Mouse (Mus musculus): Measurements from ENCODE around the gene Syngr1. TPM values are rescaled to one million over a fixed set of nuclear protein-coding genes. Genes with fewer than 3 reads are reported as not detected.

Gene Syngr1
- total and polyA plus RNA-seq, 3 experiments = 9.7 to 14.8 (median 11.3) TPM

DNA sequence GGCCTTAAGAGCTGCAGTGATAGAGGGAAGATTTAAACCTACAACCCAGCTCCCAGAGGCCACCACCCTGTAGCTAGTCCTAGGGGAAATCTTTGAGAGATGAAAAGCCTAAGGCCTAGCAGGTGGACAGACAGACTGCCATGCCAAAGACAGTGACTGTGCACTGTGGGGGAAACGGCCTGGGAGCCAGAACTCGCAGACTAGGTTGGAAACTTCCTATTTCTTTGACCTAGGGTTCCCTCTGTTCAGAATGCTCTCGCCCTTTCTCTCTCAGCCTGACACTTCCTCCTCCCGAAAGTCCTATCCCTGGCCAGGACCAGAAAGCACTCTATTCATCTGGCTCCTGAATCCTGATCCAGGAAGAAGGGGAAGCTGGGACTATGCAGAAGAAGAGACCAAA is 49.0 kb upstream of the Syngr1 start:
- Histone ChIP-seq H3K27ac (ENCODE audit: insufficient read depth, low read depth) (no peak overlapping the region), H3K36me3 (replicated peaks in 1 of 2; ENCODE audit: control insufficient read depth in 1 of 2, insufficient read depth in 1 of 2, low read length in 1 of 2) (no peaks in the 10 kb centered on the region), H3K9me3 (replicated peaks; ENCODE audit: low read length) (peaks cover 25% of the 10 kb centered on the region), H3K4me1 (ENCODE audit: control insufficient read depth in 1 of 2, insufficient read depth in 2 of 2) (peaks cover 7 to 16% of the 10 kb centered on the region in 2 experiments), H3K27me3 (replicated peaks) (peaks cover 53% of the 10 kb centered on the region), H3K79me2 (replicated peaks; ENCODE audit: control insufficient read depth, extremely low read depth, insufficient read depth, poor library complexity, severe bottlenecking) (no peaks in the 10 kb centered on the region), H3K9ac (ENCODE audit: insufficient read depth, low read depth) (no peak overlapping the region), H3K4me2 (ENCODE audit: insufficient read depth, low read depth, poor library complexity, severe bottlenecking) (no peak overlapping the region), H3K4me3 (replicated peaks in 1 of 3; ENCODE audit: low read depth in 2 of 3, low read length in 2 of 3, poor library complexity in 1 of 3) (no peak overlapping the region)
- dilution Hi-C loops (cut with MboI; ENCODE audit: extremely low pct_ligation_motif_present, extremely low pct_unique_long_range_greater_than_20kb, low sequenced_read_pairs) (no loop called here), in situ Hi-C loops (cut with MboI; ENCODE audit: low pct_ligation_motif_present, low pct_unique_long_range_greater_than_20kb, low sequenced_read_pairs) (no loop called here)
- DNase-seq (ENCODE audit: extremely low read depth) = no peak
- no peak for TF ChIP-seq MAX (IDR thresholded peaks at IDR 0.05; ENCODE audit: low read length)
- no peak for TF ChIP-seq ZC3H11A (IDR thresholded peaks at IDR 0.05; ENCODE audit: low read depth, low read length)
- no peak for TF ChIP-seq USF2 (conservative IDR thresholded peaks at IDR 0.05; ENCODE audit: low read depth, low read length)

DNA sequence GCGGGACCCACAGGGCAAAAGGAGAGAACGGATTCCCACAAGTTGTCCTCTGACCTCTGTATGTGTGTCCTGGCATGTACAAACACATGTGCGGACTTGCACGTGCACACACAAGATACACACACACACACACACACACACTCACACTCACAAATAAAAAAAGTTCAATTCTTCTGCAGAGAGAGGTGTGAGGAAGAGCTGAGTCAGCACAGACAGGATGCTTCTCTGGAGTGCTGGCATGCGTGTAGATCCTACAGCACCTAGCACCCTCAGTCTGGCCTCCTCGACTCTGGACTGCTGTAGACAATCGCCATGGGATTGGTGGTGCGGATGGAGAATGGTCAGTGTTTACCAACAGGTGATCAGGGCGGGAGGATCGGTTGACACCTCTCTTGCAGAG is 46.9 kb upstream of the Syngr1 start:
- dilution Hi-C loops (cut with MboI; ENCODE audit: extremely low pct_ligation_motif_present, extremely low pct_unique_long_range_greater_than_20kb, low sequenced_read_pairs) = no loop called here
- Histone ChIP-seq H3K36me3 (replicated peaks in 1 of 2; ENCODE audit: control insufficient read depth in 1 of 2, insufficient read depth in 1 of 2, low read length in 1 of 2) (no peaks in the 10 kb centered on the region), H3K9me3 (replicated peaks; ENCODE audit: low read length) (peaks cover 20% of the 10 kb centered on the region), H3K4me2 (ENCODE audit: insufficient read depth, low read depth, poor library complexity, severe bottlenecking) (no peak overlapping the region), H3K79me2 (replicated peaks; ENCODE audit: control insufficient read depth, extremely low read depth, insufficient read depth, poor library complexity, severe bottlenecking) (no peaks in the 10 kb centered on the region), H3K4me1 (ENCODE audit: control insufficient read depth in 1 of 2, insufficient read depth in 2 of 2) (peaks cover 0 to 4% of the 10 kb centered on the region in 2 experiments; a peak in 1 of 4 replicates), H3K27ac (ENCODE audit: insufficient read depth, low read depth) (no peak overlapping the region), H3K4me3 (replicated peaks in 1 of 3; ENCODE audit: low read depth in 2 of 3, low read length in 2 of 3, poor library complexity in 1 of 3) (no peak overlapping the region), H3K9ac (ENCODE audit: insufficient read depth, low read depth) (no peak overlapping the region), H3K27me3 (replicated peaks) (peaks cover 63% of the 10 kb centered on the region)
- in situ Hi-C loops (cut with MboI; ENCODE audit: low pct_ligation_motif_present, low pct_unique_long_range_greater_than_20kb, low sequenced_read_pairs) = no loop called here
- no peak for DNase-seq (ENCODE audit: extremely low read depth)
- TF ChIP-seq NRF1 (IDR thresholded peaks at IDR 0.05; ENCODE audit: low read depth, low read length) = no peak
- TF ChIP-seq ZNF384 (IDR thresholded peaks at IDR 0.05; ENCODE audit: low read depth, low read length) = no peak
- TF ChIP-seq USF2 (conservative IDR thresholded peaks at IDR 0.05; ENCODE audit: low read depth, low read length) = no peak
- no peak for TF ChIP-seq GABPA (IDR thresholded peaks at IDR 0.05; ENCODE audit: insufficient replicate concordance, low read depth, low read length)
- 0 out of 2 replicates have a peak, but pooled peaks have one; percentile 54 for TF ChIP-seq MAFK (IDR thresholded peaks at IDR 0.05; ENCODE audit: insufficient replicate concordance, low read length)

DNA sequence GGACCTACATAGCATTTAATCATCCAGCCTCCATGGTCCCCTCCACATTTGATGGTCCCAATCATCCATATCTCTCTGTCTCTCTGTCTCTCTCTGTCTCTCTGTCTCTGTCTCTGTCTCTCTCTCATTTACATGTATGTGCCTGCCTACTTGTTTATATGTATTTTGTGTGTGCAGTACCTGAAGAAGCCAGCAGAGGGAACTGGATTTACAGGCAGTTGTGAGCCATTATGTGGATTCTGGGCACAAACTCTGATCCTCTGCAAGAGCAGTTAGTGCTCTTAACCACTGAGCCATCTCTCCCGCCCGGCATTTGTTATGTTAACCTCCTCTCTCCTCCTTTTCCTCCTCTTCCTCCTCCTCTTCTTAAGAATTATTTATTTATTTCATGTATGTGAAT is 45.4 kb upstream of the Syngr1 start:
- Histone ChIP-seq H3K79me2 (replicated peaks; ENCODE audit: control insufficient read depth, extremely low read depth, insufficient read depth, poor library complexity, severe bottlenecking) (no peaks in the 10 kb centered on the region), H3K9me3 (replicated peaks; ENCODE audit: low read length) (peaks cover 14% of the 10 kb centered on the region), H3K9ac (ENCODE audit: insufficient read depth, low read depth) (no peak overlapping the region), H3K4me3 (replicated peaks in 1 of 3; ENCODE audit: low read depth in 2 of 3, low read length in 2 of 3, poor library complexity in 1 of 3) (no peak overlapping the region), H3K4me2 (ENCODE audit: insufficient read depth, low read depth, poor library complexity, severe bottlenecking) (no peak overlapping the region), H3K27ac (ENCODE audit: insufficient read depth, low read depth) (no peak overlapping the region), H3K27me3 (replicated peaks) (peaks cover 62% of the 10 kb centered on the region), H3K4me1 (ENCODE audit: control insufficient read depth in 1 of 2, insufficient read depth in 2 of 2) (peaks cover 0 to 14% of the 10 kb centered on the region in 2 experiments; a peak in 1 of 4 replicates), H3K36me3 (replicated peaks in 1 of 2; ENCODE audit: control insufficient read depth in 1 of 2, insufficient read depth in 1 of 2, low read length in 1 of 2) (no peaks in the 10 kb centered on the region)
- no peak for DNase-seq (ENCODE audit: extremely low read depth)
- in situ Hi-C loops (cut with MboI; ENCODE audit: low pct_ligation_motif_present, low pct_unique_long_range_greater_than_20kb, low sequenced_read_pairs) (no loop called here), dilution Hi-C loops (cut with MboI; ENCODE audit: extremely low pct_ligation_motif_present, extremely low pct_unique_long_range_greater_than_20kb, low sequenced_read_pairs) (no loop called here)
- TF ChIP-seq SIN3A (IDR thresholded peaks at IDR 0.05; ENCODE audit: low read length) (no peak), CTCF (conservative IDR thresholded peaks at IDR 0.05 in 1 of 2, IDR thresholded peaks at IDR 0.05 in 1 of 2; ENCODE audit: low read depth in 2 of 2, low read length in 2 of 2) (peak in 1 of 2 experiments; percentile 25; a peak in 2 of 4 replicates)
